Mouse (Mus musculus): ENCODE data around the gene Scmh1. TPM values are rescaled to one million over a fixed set of nuclear protein-coding genes. Genes with fewer than 3 reads are reported as not detected.

The Scmh1 gene
- polyA plus RNA-seq, 1 experiment from 2014 or later, result 39.8 TPM

GRCm38 (mm10) chr4:120571070-120571464 is 166.0 kb downstream of the Scmh1 start:
- POLR2A ChIA-PET, result interaction anchor here (0.9 kb wide), 1 partner anchor 27 kb away, joined by 3 read pairs; no protein-coding TSS in a partner anchor

DNA sequence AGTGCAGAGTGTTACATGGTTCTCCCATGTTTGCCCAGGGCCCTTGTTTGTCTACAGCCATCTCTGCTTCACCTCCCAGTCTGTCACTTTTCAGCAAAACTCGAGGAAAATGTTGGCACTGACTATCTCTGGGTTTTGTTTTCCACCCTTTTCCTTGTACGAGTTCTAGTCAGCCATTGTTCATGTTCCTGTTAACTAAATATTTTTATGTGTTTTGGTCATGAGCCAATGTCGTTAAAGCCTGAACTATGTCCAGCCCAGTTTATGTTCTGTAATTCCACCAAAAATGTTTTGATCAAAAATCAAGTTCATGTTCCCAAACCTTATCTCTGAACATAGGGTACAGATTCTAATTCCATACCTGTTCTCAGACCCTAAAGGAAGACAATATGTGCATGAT is 166.6 kb downstream of the Scmh1 start:
- TF ChIP-seq CTCF (IDR thresholded peaks at IDR 0.05), result no peak
- POLR2A ChIA-PET, result interaction anchor here (0.9 kb wide), 1 partner anchor 27 kb away, joined by 3 read pairs; no protein-coding TSS in a partner anchor
- no peak for ATAC-seq
- no peaks in the 10 kb centered on the region for H3K27me3 ChIP-seq
- in situ Hi-C loops (cut with MboI; ENCODE audit: low pct_unique_long_range_greater_than_20kb), result no loop called here
- CTCF ChIA-PET, result interaction anchor here (1.1 kb wide), 1 partner anchor 18 kb away, joined by 3 read pairs; no protein-coding TSS in a partner anchor
- no peak for DNase-seq (ENCODE audit: low read depth, low spot score)

More at GRCm38 (mm10) chr4:120571070-120571464, 166.0 kb downstream of the Scmh1 start:
- ATAC-seq (peak; percentile 33), DNase-seq (ENCODE audit: low read depth, low spot score) (peak; percentile 63)
- CTCF ChIA-PET, result no interaction called here
- no peaks in the 10 kb centered on the region for H3K27me3 ChIP-seq
- no peak for TF ChIP-seq CTCF (IDR thresholded peaks at IDR 0.05)
- in situ Hi-C loops (cut with MboI; ENCODE audit: low pct_unique_long_range_greater_than_20kb), result no loop called here

Other genes starting within 250 kb of the Scmh1 start
- not detected for gene Edn2, start 244.1 kb upstream of the Scmh1 start, polyA plus RNA-seq (2021)
- gene Foxo6, start 117.9 kb upstream of the Scmh1 start, polyA plus RNA-seq (2021), result 0.81 TPM
- gene Slfnl1, start 127.0 kb downstream of the Scmh1 start, polyA plus RNA-seq (2021), result 0.64 TPM
- gene Ctps, start 165.0 kb downstream of the Scmh1 start, polyA plus RNA-seq (2021), result 130 TPM
- not detected for gene Gm8439, start 183.5 kb downstream of the Scmh1 start, polyA plus RNA-seq (2021)

All from Patski (cell line).